Mouse (Mus musculus): ENCODE measurements around the gene Scnm1.

DNA sequence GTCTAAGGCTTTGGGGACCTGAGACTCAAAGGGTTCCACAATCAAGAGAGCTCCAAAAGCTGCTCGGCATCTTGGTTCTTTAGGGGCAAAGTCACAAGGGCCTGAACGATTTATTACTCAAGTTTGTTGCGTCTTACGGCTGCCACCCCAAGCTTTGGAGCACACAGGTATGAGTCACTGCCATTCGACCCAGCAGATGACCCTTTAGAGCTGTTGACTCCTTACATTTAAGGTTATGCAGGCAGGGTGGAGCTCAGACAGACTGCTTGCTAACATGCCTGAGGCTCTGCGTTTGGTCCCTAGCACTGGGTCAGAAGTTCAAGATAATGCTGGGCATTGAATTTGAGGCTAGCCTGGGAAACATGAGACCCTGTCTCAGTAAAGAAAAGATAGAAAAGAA, 43.8 kb upstream of the Scnm1 start:
- TF ChIP-seq CTCF (IDR thresholded peaks at IDR 0.05; ENCODE audit: low read depth): no peak
- no peak for TF ChIP-seq EP300 (IDR thresholded peaks at IDR 0.05; ENCODE audit: low read depth)
